Mouse (Mus musculus): ENCODE data around the gene Itch.
"Not testable (repeated sequence)": the region's sequence is repeated elsewhere in the genome, so short reads cannot be mapped to it uniquely, and the experiment has no call there.

Itch gene

DNA sequence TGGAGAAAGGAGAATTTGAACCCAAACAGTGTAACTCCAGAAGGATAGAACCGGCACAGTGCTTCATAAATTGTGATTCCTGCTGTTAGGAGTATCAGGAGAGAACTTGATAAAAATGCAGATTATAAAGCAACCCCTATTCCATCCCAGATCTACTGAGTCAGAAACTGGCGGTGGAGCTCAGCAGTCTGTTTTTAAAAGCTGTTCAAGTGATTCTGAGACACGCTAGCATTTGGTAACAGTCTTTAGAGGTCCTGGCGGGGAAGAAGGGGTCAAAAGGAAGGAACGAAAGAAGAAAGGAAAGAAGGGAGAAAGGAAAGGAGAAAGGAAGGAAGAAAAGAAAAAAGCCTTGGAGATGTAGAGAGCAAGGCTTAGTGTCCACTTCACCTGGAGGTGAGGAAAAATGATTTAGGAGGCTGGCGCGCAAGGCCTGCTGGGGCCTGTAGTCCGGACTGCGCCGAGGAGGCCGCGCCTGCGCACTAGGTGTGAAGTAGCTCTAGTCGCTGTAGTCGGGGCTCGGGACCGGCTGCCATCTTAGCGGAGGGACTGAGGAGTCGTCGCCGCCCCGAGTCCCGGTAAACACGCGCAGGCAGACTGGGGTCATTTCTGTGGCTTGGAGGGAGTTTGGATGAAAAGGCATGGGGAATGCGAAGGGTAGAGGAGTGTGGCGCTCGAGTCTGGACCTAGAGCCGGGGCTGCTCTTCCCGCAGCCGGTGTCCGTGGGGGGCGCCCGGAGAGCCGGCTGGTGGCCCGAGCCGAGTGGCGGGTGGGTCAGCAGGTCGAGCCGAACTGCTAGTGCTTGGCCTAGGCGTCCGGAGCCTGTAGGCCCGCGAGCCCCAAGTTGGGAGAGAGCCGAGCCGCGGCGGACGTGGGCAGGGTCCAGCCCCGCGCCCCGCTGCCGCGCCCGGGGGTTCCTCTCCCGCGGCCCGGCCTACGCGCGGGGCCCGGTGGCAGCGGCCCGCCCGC, at the start of gene Itch:
Itch (plus strand) TSS at position 499 of the 966 bp plus-strand sequence.
- DNase-seq (ENCODE audit: low spot score): peak; percentile 91

GRCm38 (mm10) chr2:155084546-155084945, 48.8 kb upstream of the Itch start:
- DNase-seq (ENCODE audit: low spot score): no peak

GRCm38 (mm10) chr2:155086328-155086727, 47.0 kb upstream of the Itch start:
- DNase-seq (ENCODE audit: low spot score): no peak

DNA sequence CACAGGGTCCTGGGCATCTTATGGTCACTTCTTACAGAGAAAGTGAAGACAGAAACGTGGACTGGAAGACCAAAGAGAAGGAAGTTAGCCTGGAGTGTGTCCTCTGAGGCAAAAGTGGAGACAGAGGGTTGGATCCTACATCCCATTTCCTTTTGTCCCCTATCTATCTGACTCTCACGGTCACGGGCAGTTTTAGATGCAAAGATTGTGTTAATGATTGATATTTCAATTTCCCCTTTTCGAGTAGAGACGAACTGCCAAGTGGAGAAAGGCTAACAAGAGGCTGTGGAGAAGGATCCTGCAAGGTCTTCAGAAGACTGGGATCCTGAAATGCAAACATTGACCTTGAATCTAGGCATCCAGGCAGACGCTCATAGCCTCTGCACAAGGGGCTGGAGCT, 45.0 kb upstream of the Itch start:
- DNase-seq (ENCODE audit: low spot score): no peak

- DNase-seq (ENCODE audit: low spot score): no peak
Observed at GRCm38 (mm10) chr2:155090909-155091742, 42.2 kb upstream of the Itch start.

- DNase-seq (ENCODE audit: low spot score): no peak
Observed at GRCm38 (mm10) chr2:155091743-155092075, 41.6 kb upstream of the Itch start.

DNA sequence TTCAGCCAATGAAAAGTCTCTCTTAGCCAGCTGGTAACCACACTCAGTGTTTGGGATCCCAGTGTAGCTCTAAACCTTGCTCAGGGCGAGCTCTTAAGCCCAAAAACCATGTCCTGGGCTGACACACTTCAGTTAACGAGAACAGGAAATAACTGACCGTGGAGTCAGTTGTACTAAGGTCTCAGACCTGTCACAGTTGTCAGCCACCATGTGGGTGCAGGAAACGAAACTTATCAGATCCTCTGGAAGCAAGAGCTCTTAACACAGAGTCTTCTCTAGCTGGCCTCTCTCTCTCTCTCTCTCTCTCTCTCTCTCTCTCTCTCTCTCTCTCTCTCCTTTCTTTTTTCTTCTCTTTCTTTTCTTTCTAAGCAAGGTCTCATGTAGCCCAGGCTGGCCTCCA, 39.9 kb upstream of the Itch start:
- no peak for DNase-seq (ENCODE audit: low spot score)

DNA sequence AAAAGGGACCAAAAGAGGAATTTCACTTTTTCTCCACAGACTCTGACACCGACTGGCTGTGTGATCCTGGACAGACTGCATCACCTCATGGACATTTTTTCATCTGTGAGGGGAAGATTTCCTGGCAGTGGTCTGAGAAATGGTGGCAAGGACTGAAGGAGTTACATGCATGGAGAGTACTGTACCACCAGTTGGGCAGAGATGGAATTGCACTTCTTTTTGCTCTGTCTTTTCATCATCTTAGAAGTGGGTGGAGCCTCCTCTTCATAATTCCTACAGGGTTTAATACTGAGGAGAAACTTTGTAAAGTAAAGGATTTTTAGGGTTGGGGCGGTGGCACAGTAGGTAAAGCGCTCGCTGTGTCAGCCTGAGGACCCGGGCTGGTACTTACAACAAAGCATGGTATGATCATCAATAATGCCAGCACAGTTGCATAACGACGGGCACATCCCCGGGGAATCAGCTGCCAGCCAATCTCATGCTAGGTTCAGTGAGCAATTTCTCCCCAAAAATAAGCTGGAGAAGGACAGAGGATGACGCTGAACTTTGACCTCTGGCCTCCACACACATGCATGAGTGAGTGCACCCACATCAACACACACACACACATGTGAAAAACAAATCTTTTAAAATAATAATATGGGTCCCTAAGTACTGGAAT, 34.5 kb upstream of the Itch start:
- no peak for DNase-seq (ENCODE audit: low spot score)

- no peak for DNase-seq (ENCODE audit: low spot score)
Observed at GRCm38 (mm10) chr2:155099421-155099820, 33.9 kb upstream of the Itch start.

- DNase-seq (ENCODE audit: low spot score): no peak
Observed at GRCm38 (mm10) chr2:155099994-155100795, 33.1 kb upstream of the Itch start.

DNA sequence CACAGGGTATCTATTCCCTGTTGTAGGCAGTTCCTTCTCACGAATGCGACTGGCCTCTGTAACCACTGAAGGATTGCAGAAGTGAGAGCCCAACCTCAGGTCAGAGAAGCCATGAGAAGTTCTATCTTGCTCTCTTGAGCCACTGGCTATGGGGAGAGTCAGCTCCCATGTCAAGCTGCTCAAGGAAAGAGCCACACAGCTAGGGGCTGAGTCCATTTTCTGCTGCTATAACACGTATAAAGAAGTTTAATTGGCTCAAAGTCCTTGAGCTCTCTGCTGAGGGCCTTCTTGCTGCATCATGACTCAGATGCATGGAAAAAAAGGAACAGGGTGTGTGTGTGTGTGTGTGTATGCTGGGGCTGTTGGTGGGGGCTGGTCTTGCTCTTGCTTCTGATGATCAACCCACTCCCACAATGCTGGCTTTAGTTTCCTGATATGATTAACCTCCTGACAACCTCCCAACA, 32.5 kb upstream of the Itch start:
- no peak for DNase-seq (ENCODE audit: low spot score)

- DNase-seq (ENCODE audit: low spot score): no peak
Observed at GRCm38 (mm10) chr2:155101761-155102181, 31.5 kb upstream of the Itch start.

DNA sequence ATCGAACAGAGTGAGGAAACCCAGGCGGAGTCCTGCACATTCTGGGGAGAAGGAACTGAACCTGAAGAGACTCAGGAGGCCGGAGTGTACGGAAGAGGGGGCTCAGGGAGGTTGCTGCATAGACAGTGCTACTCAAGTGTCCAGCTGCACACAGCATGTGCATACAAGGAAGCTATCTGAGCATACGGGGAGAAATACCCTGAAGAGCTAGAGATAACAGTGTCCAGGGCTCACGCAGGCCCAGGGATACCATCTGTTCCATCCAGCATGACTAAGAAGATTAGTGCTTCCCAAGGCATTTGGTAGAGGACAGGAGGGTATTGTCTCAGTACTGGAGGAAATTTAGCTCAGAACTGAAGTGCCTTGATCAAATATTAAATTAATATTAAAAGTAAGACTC, 29.7 kb upstream of the Itch start:
- no peak for DNase-seq (ENCODE audit: low spot score)

- not testable (repeated sequence) for DNase-seq (ENCODE audit: low spot score)
Observed at GRCm38 (mm10) chr2:155107276-155107675, 26.0 kb upstream of the Itch start.

DNA sequence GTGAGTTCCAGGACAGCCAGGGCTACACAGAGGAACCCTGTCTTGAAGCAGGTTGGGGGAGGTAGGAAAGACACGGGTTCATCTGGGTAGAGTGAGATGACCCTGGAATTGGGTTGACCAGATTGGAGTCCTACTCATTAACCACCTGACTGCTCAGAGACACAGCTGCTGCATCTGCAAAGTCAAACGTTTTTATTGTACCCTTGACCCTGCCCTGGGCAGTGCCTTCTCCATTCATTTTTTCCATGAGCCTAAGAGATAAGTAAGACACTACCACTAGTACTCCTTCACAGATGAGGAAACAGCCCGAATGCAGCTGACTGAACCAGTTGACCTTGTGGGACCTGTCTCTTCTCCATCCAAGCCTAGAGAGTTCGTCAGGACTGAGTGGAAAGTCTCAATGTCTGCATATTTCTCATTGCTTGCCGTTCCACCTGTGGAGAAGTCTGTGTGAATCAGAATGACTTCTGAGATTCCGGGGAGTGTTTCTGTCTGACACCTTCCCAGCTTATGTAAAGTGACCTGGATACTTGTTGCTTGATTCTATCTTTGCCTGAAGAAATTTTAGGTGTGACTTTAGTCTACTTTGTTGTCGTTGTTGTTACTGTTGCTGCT, 18.0 kb upstream of the Itch start:
- no peak for DNase-seq (ENCODE audit: low spot score)

DNA sequence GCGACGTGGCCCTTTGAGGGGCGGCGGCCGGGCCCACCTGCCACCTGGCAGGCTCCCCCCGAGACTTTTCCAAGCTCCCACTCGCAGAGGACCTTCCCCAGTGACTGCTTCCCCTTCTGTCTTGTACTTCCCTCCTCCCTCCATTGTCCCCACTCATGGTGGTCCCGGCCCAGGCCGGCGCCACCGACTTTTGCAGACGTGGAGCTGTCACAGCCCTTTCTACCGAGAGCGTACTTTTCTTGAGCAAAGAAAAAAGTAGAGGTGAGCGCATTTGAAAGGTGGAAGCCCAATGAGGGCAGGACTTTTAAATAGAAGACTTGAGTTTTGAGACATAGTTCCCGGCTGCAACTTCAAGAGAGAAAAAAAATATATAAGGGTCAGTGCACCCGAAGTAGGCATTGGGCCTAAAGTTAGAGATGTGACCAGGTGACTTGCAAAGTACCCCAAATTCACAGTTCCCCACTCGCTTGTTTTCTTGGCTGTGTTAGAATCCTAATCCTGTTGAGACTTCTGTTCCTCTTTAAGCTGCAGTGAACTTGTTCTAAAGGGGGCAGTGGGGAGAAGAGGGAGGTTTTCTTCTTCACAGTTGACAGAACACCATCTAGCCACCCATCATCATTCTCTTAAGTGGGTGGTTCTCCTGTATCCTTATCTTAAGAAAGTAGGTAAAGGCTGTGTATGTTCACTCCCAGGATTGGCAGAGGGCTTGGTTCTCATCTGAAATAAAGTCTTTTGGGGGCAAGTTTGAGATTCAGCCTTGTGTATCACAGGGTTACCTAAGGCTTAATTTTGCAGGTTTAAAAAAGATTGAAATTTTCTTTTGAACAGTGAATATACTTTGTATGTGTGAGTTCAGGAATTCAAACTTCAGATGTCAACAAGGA, 910 bp downstream of the Itch start:
- no peak for DNase-seq (ENCODE audit: low spot score)

DNA sequence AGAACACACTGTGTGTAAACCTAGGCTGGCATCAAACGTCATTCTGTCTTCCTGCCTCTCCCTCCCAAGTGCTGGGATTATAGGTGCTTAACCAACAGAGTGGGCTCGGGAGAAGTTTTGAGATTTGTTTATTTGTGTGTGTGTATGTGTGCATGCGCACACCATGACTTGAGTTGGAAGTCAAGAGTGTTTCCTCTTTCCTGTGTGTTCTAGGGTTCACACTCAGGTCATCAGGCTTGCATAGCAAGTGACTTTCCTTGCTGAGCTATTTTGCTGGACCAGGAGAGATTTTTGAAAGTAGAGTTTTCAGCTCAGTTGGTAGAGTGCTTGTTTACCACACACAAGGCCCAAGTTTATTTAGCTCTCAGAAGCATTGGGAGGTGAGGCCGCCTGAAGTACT, 1.8 kb downstream of the Itch start:
- DNase-seq (ENCODE audit: low spot score): no peak

GRCm38 (mm10) chr2:155135534-155135933, 2.2 kb downstream of the Itch start:
- no peak for DNase-seq (ENCODE audit: low spot score)

DNA sequence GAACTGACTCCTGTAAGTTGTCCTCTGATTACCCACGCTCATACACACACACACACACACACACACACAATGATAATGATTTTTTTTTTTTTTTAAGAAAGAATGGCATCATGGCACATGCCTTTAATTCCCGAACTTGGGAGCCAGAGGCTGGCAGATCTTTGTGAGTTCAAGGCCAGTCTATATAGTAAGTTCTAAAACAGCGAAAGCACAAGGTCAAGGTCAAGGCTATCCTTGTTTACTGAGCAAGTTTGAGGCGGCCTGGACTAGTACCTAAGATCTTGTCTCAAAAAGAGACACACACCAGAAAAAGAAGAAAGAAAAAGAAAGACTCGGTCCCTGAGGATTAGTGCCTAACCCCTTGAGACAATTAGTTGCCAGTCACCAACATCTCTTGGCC, 7.7 kb downstream of the Itch start:
- DNase-seq (ENCODE audit: low spot score): no peak

GRCm38 (mm10) chr2:155142025-155142555, 8.8 kb downstream of the Itch start:
- DNase-seq (ENCODE audit: low spot score): no peak
